Mouse (Mus musculus) stomach, embryonic 15.5 days (tissue): Measurements from ENCODE around the gene Isg15. TPM values are rescaled to one million over a fixed set of nuclear protein-coding genes. Genes with fewer than 3 reads are reported as not detected.

ENCODE experiments used
- microRNA-seq: library from miRNA; unstranded; fragments of <30 nt; microRNA quantifications from one replicate; pipeline ENCODE4, GENCODE M21; 2016
- polyA plus RNA-seq: library from polyadenylated mRNA; unstranded; fragments of >200 nt; fragmentation: Nextera tagmentation; extraction: Ambion mirVana; gene quantifications from 2 replicates; pipeline ENCODE4 v1.2.1, GENCODE M21; 2015

The Isg15 gene
- polyA plus RNA-seq, 1 experiment from 2014 or later, result 3.2 TPM

Small RNAs within 50 kb of the gene (microRNA-seq; reads per million reads assigned to microRNA genes)
- gene Mir7658, result 1.9 reads per million, percentile 2 among the genes with 10 or more reads in this experiment

Other genes with a start within 250 kb of the Isg15 start
- gene C1qtnf12, start 238.5 kb downstream of the Isg15 start, polyA plus RNA-seq, result 46.2 and 49.1 TPM in 2 replicates
- gene B3galt6, start 208.2 kb downstream of the Isg15 start, polyA plus RNA-seq, result 14.4 and 14.6 TPM in 2 replicates
- 154 and 168 TPM in 2 replicates for gene Sdf4, start 207.9 kb downstream of the Isg15 start, polyA plus RNA-seq
- 0.64 and 1.1 TPM in 2 replicates for gene Tnfrsf4, start 187.0 kb downstream of the Isg15 start, polyA plus RNA-seq
- 2.3 and 2.5 TPM in 2 replicates for gene Tnfrsf18, start 174.7 kb downstream of the Isg15 start, polyA plus RNA-seq
- gene Ttll10, start 141.4 kb downstream of the Isg15 start, polyA plus RNA-seq, result 4.1 and 5.0 TPM in 2 replicates
- gene 9430015G10Rik, start 90.8 kb downstream of the Isg15 start, polyA plus RNA-seq, result 27.3 and 29.9 TPM in 2 replicates
- 0.39 and 0.44 TPM in 2 replicates for gene Rnf223, start 70.3 kb downstream of the Isg15 start, polyA plus RNA-seq
- gene Agrn, start 3.3 kb downstream of the Isg15 start, polyA plus RNA-seq, result 61.7 and 67.8 TPM in 2 replicates
- 3.0 TPM in 2 replicates for gene AW011738, start 2.5 kb upstream of the Isg15 start, polyA plus RNA-seq
- gene Perm1, start 15.1 kb upstream of the Isg15 start, polyA plus RNA-seq, result 0.61 and 0.99 TPM in 2 replicates
- 20.0 and 22.1 TPM in 2 replicates for gene Plekhn1, start 34.0 kb upstream of the Isg15 start, polyA plus RNA-seq
- gene Noc2l, start 35.2 kb upstream of the Isg15 start, polyA plus RNA-seq, result 72.0 and 75.3 TPM in 2 replicates
- gene Samd11, start 54.8 kb upstream of the Isg15 start, polyA plus RNA-seq, result 1.2 and 3.1 TPM in 2 replicates
- gene Vmn2r-ps159, start 130.3 kb upstream of the Isg15 start, polyA plus RNA-seq, result not detected in 2 replicates